Mouse (Mus musculus) olfactory bulb, adult 2 months (tissue): ENCODE data around the gene Kcna10. TPM values are rescaled to one million over a fixed set of nuclear protein-coding genes. Genes with fewer than 3 reads are reported as not detected.

ENCODE experiments used
- H3K27ac ChIP-seq: fragments of 200-500 bp; 2 replicates; pipeline ENCODE4 v1.5.1; 2012; ENCODE audit warnings: low read depth, low read length; ENCODE audit not compliant: insufficient read depth
- H3K4me1 ChIP-seq: fragments of 200-500 bp; 2 replicates; pipeline ENCODE4 v1.6.1; 2012; ENCODE audit warnings: low read length; ENCODE audit not compliant: control insufficient read depth, insufficient read depth
- H3K4me3 ChIP-seq: fragments of 200-500 bp; 2 replicates; pipeline ENCODE4 v1.5.1; 2012; ENCODE audit warnings: mild to moderate bottlenecking, low read depth, low read length, moderate library complexity; ENCODE audit not compliant: insufficient read depth
- CTCF ChIP-seq: fragments of 200-500 bp; IDR thresholded peaks from 2 replicates; pipeline ENCODE4 v1.5.1; 2012; ENCODE audit warnings: low read depth, mild to moderate bottlenecking, low read length, moderate library complexity; ENCODE audit not compliant: insufficient read depth
- POLR2A ChIP-seq: fragments of 200-500 bp; IDR thresholded peaks from 2 replicates; pipeline ENCODE4 v1.6.1; 2012; ENCODE audit warnings: mild to moderate bottlenecking, low read depth, low read length, moderate library complexity; ENCODE audit not compliant: insufficient read depth
- WGBS: fragments of 180-500 bp; shearing (Covaris S2); methylation state at CpG from one replicate; pipeline ENCODE4 v1.1.7; 2018; 5-methylcytosine and 5-hydroxymethylcytosine counted together
- polyA plus RNA-seq: library from polyadenylated mRNA; stranded (reverse); fragments of >200 nt; gene quantifications from 2 replicates; pipeline ENCODE4 v1.2.4, GENCODE M21; 2012; ENCODE audit warnings: low replicate concordance; ENCODE audit not compliant: missing spikeins, insufficient read depth, insufficient read length

Gene Kcna10
- polyA plus RNA-seq, result not detected in 2 replicates

DNA sequence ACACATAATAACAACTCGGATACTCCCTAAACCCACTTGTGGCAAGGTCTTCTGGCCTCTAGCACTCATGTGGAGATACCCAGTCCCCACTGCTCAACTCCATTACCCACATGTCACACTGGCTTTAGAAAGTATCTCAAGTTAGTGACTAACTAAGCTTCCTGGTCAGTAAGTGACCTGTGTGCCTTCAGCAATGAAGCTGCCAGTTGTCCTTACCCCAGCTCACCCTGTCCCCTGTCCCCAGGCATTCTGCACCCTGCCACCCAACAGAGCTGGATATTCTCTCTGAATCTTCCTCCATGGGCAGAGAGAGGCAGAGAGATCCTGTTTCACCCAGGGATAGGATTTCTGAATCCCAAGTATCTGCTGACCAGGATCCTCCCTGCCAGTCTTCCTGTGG is at the start of gene Kcna10:
Kcna10 (plus strand) TSS at position 301 of the 400 bp plus-strand sequence.
- Histone ChIP-seq H3K27ac (no peak within 1 kb of the TSS), H3K4me3 (no peak within 1 kb of the TSS), H3K4me1 (no peaks in the 10 kb centered on the region)
- WGBS, result 84% methylated on average over 1 of the region's 1 CpGs
- TF ChIP-seq POLR2A (no peak), CTCF (no peak)

DNA sequence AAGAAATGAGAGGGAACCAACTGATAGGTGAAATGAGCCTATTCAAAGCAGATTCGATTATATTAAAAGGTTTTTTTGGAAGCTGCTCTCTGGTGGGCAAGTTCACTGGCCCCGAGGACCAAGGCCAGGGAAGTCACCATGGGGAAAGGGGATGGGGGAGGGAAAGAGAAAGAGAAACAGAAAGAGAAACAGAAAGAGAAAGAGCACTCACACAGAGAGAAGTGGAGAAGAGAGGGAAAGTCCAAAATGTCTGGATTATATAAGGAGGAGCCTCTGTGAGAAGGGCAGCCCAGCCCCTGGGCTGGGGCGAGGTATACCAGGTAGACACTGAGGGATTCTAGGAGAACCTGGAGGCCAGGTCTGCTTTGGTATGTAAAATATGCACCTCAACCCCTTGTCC is 48.4 kb upstream of the Kcna10 start:
- peaks cover 6% of the 10 kb centered on the region for H3K4me1 ChIP-seq
- H3K27ac ChIP-seq, result no peak overlapping the region
- no peak for TF ChIP-seq CTCF
- no peak for TF ChIP-seq POLR2A
- 75% methylated on average over 3 of the region's 3 CpGs for WGBS
- H3K4me3 ChIP-seq, result no peak overlapping the region

DNA sequence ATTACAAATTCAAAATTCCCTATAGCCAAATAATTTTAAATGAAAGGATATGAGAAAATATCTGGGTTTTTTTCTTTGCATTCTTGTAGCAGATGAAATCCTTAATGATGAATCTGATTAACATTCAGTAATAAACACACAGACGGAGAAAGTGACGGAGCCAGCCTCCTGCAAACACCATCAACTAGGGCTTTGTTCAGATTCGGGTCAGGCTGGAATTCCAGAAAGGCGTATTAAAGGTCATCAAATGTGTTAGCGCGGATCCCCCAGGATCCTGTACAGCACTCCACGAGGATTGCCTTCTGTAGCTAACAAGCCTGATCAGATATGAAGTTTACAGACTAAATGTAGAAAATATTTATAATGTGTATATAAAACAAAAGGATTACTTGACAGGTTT is 35.7 kb upstream of the Kcna10 start:
- no peak for TF ChIP-seq POLR2A
- TF ChIP-seq CTCF, result no peak
- Histone ChIP-seq H3K4me1 (peaks cover 4% of the 10 kb centered on the region), H3K4me3 (no peak overlapping the region), H3K27ac (no peak overlapping the region)
- 66% methylated on average over 7 of the region's 7 CpGs for WGBS

DNA sequence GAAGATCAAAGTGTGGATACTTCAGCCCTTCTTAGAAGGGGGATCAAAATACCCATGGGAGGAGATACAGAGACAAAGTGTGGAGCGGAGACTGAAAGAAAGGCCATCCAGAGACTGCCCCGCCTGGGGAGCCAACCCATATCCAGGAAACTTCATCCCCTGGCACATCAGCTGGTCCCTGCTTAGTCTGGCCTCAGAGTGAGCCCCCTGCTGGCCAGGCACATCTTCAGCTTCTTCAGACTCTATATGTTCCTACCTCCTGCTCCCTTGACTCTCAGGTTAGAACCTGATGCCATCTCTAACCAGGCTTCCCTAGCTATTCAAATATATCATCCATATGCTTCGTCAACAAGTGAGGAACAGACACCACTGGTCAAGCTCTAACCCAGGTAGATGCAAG is 33.9 kb upstream of the Kcna10 start:
- no peak overlapping the region for H3K4me3 ChIP-seq
- peaks cover 4% of the 10 kb centered on the region for H3K4me1 ChIP-seq
- 76% methylated on average over 3 of the region's 3 CpGs for WGBS
- H3K27ac ChIP-seq, result no peak overlapping the region
- TF ChIP-seq CTCF, result no peak
- TF ChIP-seq POLR2A, result no peak

DNA sequence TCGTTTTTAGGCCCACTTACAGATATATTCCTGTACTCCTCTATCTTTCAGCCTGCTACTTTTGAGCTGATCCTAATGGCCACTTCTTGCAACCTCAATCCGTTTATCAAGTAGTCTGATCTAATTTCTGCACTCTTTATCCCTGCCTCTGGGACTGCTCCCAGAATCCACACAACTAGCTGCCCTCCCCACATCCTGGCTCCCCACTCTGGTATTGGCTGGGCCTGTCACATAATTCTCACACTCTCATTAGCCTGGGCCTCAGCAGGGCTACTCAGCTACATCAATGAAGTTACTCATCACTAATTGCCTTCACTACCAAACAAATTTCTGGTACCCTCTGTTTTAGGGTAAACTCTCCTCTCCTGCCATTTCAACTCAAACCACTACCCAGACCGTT is 32.4 kb upstream of the Kcna10 start:
- H3K4me1 ChIP-seq, result peaks cover 11% of the 10 kb centered on the region
- H3K4me3 ChIP-seq, result no peak overlapping the region
- TF ChIP-seq CTCF (no peak), POLR2A (no peak)
- 0 out of 2 replicates have a peak overlapping the region, but pooled peaks have one; percentile 21 for H3K27ac ChIP-seq
- 24% methylated on average over 3 of the region's 3 CpGs for WGBS

DNA sequence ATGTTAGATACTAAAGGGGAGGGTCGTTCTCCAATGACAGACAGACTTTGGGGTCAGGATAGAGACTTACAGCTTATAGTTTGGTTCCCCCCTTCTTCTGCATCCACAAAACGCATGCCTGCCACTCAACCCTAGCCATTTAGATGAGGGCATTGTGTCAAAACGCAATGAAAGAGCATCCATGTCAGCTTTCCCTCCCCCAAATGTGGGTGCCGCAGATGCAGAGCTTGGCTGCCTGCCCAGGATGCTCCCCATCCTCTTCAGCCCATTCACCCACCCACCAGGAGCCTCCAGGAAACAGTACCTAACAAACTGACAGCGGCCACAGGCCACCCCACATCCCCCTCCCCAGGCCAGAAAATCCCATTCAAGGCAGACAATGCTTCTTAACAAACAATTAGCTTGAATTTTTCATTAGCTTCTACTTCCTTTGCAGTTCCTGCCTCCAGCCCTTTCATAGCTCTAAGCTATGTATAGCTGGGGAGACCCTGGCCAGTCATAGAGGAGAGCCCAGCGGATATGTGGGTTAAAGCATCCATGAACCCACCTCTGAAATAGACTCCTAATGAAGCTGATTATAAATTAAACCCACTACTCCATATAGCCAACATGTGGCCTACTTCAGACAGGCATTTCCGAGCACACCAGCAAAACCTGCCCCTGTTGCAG is 31.9 kb upstream of the Kcna10 start:
- Histone ChIP-seq H3K4me3 (no peak overlapping the region), H3K4me1 (peaks cover 11% of the 10 kb centered on the region), H3K27ac (no peak overlapping the region)
- TF ChIP-seq POLR2A (no peak), CTCF (no peak)
- WGBS, result 34% methylated on average over 7 of the region's 7 CpGs

DNA sequence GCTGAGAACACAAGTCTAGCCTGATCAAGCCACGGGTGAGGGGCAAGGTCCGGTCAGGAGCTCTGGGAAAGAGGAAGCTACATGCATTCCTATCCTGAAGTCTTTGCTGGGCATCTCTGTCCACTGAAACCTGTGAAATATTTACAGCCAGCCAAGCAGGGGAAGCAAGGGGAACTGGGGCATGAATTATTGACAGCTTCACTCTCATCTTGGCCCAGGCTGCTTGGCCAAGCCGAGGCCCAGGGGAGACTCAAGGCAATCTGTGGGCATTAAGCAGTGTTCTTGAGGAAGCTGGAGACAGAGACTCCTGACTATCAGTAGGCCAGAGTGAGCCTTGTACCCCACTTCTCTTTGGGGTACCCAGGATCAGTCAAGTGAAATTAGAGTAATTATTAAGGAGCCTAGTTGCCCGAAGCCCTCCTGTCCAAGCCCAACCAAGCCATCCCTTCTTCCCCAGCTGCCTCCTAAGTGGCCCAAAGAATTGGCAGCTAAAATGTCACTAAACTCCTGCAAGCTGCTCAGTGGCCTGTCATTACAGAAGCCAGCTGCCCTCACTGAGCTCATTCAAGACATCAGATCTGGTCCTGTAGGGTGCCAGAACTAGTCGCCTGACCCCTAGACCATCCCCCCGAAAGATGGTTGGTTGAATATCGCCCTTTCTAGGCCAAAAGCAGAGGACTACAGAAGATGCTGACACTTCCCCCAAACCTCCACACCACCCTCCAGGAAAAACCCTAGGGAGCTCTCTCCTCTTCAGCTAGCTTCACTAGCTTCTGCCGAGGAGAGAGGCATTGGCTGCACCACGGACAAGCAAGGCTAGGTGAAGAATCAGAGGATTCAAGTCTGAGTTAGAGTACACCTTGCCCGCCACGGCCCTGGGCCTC is 28.8 kb upstream of the Kcna10 start:
- Histone ChIP-seq H3K4me3 (no peak overlapping the region), H3K27ac (no peak overlapping the region; the same call in 1 of the 2 replicates), H3K4me1 (peaks cover 11% of the 10 kb centered on the region)
- TF ChIP-seq POLR2A (no peak), CTCF (no peak)
- WGBS, result 71% methylated on average over 11 of the region's 11 CpGs

DNA sequence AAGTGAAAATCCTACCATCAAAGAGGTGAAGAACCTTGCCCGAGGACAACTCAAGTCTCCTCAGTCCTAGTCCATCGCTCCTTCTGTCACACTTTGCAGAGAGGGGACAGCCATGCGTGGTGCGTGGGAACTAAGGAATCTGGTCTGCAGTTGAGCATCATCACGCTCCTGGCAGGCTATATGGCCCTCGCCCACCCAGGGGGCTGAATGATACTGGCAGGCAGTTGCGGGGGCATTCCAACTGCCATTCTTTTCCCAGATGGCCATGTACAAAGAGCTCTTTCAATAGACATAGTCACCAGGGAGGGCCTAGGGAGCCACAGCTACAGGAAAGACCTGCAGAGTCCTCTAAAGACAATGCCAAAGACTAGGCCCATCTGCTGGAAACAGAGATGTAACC is 24.0 kb upstream of the Kcna10 start:
- Histone ChIP-seq H3K27ac (no peak overlapping the region), H3K4me1 (peaks cover 18% of the 10 kb centered on the region), H3K4me3 (no peak overlapping the region)
- 90% methylated on average over 7 of the region's 7 CpGs for WGBS
- TF ChIP-seq CTCF, result no peak
- TF ChIP-seq POLR2A, result no peak

DNA sequence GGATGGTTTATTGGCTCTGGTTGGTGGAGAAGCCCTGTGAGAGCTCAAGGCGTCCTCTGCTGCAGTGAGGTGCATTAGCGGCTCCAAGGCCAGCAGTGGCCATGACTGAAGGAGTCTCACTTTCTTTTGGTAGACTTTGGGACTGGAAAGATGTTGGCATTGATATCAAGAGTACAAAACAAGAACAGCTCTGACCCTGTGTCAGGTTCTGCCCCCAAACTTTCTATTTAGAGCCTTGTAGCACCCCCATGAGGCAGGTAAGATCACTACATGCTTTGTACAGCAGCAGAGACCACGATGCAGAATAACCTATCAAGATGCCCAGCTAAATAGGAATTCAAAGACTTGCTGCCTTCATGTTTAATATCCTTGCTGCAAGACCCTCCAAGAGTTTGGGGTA is 23.4 kb upstream of the Kcna10 start:
- TF ChIP-seq CTCF (no peak), POLR2A (no peak)
- H3K4me3 ChIP-seq, result peak overlapping the region; percentile 34
- 65% methylated on average over 3 of the region's 3 CpGs for WGBS
- H3K27ac ChIP-seq, result no peak overlapping the region
- H3K4me1 ChIP-seq, result peaks cover 19% of the 10 kb centered on the region
